Mouse (Mus musculus) fat pad, adult 2 months (tissue): ENCODE measurements around the gene Keap1.
A peak's percentile ranks its signal among the peaks of the same experiment; 100 is the strongest.
"Not testable (repeated sequence)": the region's sequence is repeated elsewhere in the genome, so short reads cannot be mapped to it uniquely, and the experiment has no call there.

Experiments used
- DNase-seq: peaks from one replicate; pipeline ENCODE4 v3.0.0-alpha.2; 2011; ENCODE audit warnings: low read depth, low spot score; ENCODE audit errors: extremely low read depth

Keap1 gene

DNA sequence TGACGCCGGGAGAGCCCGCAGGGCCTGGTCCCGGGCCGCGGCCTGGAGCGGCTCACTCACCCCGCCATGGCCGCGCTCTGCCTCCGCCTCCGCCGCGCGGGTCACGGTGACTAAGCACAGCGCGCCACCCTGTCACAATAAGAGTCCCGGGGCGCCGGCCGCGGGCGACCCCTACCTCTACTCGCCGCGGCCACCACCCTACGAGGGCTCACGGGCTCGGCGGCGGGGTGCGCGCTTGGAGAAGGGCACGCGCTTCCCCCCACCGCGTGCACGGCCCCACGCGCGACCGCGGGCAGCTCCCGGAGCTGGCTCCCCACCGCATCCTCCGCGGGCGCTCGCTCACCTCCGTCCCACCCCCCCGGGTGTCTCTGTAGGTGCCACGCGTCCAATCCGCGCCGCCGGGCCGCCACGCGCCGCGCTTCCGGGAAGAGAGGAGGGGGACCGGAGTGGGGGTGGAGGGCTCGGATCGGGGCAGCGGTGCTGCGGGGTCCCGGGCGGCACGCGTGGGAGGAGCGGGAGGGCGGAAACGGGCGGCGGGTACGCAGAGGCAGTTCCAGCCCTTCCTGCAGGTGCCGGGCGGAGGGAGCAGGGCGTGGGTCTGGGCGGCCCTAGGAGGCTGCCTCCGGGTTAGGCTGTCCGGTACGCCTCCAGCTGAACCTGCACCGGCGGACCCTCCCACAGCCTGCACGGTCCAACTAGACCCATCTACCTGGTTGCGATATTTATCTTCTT, at the start of gene Keap1:
Gene Keap1, minus strand, starts transcription at position 629 of the 732 bp plus-strand sequence.
- no peak for DNase-seq

- no peak for DNase-seq
Observed at GRCm38 (mm10) chr9:21288404-21289336, 49.5 kb upstream of the Keap1 start.

DNA sequence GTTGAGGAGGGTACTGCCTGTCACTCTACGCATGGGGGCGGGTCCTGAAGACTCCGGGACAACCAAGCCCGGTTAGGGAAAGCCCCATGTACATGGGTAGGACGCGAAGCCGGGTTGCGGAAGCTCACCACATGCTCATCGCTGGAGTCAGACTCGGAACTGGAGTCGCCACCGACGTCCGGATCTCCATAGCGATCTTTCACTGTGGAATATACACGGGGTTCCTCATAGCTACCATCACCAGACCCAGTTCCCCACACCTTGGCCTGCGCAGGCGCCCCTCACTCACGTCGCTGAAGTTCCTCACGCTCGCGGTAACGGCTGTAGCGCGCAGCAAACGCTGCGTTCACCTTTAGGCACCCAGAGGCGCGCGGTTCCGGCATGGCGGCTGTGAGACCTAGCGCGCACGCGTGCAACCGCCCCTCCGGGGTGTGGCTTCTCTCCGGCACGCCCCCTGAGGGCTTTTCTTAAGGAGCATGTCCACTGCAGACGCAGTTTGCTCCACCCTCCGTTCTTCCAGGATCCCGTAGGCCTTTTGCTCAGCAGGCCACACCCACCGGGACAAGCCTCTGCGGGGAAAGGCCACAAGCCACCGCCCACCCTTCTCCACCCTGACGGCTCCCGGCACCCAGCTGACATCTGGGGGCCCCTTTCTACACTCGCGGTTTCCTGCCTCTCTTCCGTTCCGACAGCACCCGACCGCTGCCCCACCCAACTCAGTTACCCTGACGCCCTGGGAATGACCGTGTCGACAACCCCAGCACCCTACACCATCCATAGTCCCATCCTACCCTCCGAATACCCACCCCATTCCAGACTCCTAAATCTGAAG, 48.6 kb upstream of the Keap1 start, which contains the start of gene Kri1:
Gene Kri1, minus strand, starts transcription at position 399 of the 832 bp plus-strand sequence.
- peak; percentile 83 for DNase-seq

GRCm38 (mm10) chr9:21286753-21287152, 47.6 kb upstream of the Keap1 start:
- DNase-seq = no peak

- DNase-seq = no peak
Observed at GRCm38 (mm10) chr9:21283994-21284393, 44.8 kb upstream of the Keap1 start.

DNA sequence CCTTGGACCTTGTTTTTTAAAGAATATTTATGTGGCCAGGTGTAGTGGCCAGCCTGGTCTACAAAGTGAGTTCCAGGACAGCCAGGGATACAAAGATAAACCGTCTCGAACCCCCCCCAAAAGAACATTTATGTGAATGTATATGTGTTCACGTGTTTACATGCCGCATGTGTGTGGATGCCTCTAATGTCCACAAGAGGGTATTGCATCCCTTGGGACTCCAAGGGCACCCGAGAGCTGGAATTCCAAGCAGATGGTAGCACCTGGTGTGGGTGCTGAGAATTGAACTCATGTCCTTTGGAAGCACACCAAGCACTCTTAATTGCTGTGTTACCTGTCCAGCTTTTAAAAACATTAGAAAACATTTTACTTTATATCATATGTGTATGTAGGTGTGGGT, 44.4 kb upstream of the Keap1 start:
- DNase-seq = no peak

GRCm38 (mm10) chr9:21277776-21278175, 38.6 kb upstream of the Keap1 start:
- DNase-seq = no peak

- DNase-seq = no peak
Observed at GRCm38 (mm10) chr9:21276307-21276706, 37.1 kb upstream of the Keap1 start.

- DNase-seq = no peak
Observed at GRCm38 (mm10) chr9:21275727-21276126, 36.6 kb upstream of the Keap1 start.

DNA sequence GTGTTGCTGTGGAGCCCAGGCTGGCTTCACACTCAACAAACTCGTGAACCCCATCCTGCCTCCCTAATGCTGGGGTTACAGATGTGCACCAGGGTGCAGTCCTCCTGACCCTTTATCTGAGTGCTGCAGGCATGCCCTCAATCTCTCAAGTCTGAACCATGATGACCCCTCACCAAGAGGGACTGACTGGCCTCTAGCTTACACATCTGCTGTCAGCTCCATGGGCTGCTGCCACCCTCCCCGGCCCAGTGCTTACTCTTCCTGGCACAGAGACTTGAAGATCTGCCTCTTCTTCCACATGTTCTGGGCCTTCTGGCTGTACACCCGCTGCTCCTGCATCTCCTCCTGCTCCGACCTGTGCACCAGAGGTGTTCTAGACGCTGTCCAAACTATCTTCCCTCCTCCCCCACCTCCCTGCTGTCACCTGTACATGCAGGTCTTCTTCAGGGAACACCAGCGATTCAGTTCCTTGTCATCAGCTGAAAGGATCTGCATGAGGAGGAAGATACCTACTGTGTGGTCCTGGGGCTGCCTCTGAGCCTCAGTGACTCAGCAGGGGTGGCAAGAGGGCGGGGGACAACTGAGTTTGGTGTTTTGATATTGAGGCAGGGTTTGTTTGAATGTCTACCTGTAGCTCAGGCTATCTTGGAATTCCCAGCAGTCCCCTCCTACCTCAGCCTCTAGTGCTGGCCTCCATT, 36.0 kb upstream of the Keap1 start:
- DNase-seq = no peak

- DNase-seq = no peak
Observed at GRCm38 (mm10) chr9:21274336-21274735, 35.2 kb upstream of the Keap1 start.

GRCm38 (mm10) chr9:21273520-21274228, 34.5 kb upstream of the Keap1 start:
- DNase-seq = no peak

- DNase-seq = no peak
Observed at GRCm38 (mm10) chr9:21273094-21273493, 33.9 kb upstream of the Keap1 start.

DNA sequence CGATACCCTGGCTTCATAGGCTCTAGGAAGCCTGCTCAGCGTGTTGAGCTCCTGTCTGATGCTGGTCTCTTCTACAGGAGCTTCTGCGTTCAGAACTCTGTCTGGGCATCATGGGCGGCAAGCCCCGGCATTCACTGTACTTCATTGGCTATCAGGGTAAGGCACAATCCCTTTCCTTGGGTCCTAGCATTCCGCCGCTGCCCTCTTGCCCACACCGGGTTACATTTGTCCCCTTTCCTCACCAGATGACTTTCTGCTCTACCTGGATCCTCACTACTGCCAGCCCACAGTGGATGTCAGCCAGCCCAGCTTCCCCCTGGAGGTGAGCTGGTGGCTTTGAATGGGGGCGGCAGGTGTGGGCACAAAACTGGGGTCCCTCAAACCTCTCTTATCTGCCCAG, 33.2 kb upstream of the Keap1 start:
- no peak for DNase-seq

DNA sequence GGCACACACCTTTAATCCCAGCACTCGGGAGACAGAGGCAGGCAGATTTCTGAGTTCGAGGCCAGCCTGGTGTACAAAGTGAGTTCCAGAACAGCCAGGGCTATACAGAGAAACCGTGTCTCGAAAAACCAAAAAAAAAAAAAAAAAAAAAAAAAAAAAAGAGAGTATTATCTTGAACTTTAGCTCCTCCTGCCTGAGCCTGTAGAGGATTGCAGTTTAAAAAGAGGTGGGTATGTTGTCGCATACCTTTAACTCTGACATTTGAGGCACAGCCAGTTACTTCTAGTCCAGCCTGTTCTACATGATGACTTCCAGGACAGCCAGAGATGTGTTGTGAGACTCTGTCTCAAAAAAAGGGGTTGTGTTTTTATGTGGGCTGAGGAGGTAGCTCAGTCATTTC, 30.4 kb upstream of the Keap1 start:
- DNase-seq = not testable (repeated sequence)

DNA sequence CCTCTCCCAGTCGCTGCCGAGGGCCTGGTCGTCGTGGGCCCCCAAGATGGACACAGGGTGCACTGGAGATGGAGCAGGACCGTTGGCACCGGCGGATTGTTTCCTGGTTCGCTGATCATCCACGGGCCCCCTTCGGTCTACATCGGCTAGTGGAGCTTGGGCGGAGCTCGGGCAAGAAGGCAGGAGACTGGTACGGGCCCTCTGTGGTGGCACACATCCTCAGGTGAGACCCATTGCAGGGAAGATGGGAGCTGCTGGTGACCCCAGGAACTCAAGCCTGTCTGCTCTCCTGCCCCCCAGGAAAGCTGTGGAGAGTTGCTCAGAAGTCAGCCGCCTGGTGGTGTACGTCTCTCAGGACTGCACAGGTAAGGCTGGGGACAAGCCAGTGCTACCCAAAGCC, 29.1 kb upstream of the Keap1 start:
- no peak for DNase-seq

GRCm38 (mm10) chr9:21266889-21267288, 27.7 kb upstream of the Keap1 start:
- DNase-seq = no peak

DNA sequence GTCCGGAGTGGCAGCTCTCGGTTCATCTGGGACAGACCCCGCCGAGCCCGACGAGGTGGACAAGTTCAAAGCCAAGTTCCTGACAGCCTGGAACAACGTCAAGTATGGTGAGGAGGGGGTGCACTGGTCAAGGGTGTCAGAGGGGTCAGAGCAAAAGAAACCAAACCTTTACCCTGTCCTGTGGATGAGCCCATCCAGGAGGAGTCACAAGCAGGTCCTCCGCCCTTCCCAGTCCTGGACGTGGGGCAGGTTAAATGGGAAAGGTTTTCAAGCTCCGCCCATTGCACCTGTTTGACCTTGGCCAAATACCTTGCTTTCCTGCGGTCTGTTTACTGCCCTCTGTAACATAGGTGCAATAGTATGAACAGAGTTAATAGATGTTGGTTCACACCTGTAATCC, 26.4 kb upstream of the Keap1 start:
- DNase-seq = no peak

DNA sequence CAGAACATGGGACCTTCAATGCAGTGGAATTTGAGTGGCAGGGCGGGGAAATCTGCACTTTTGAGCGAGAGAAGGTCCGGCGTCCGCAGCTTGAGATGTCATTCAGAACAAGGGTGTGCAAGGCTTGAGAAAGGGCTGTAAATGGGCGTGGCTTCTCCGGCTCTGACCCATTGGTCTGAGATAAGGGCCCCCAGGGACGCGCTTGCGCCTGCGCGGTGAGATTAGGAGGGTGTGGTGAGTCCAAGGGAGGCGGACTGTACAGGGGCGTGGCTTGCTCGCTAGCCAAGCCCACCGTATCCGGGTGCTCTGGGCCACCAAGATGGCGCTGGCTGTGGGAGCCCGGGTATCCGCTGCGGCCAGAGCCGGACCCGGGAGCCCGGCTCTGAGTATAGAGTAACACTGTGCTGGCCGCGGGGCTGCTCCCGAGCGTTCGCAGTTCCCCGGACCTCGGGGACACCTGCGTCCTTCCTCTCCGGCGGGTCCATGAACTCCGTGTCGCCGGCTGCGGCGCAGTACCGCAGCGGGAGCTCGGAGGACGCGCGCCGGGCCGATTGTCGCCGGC, 25.9 kb upstream of the Keap1 start, which contains the start of gene Atg4d:
Gene Atg4d, plus strand, starts transcription at position 294 of the 562 bp plus-strand sequence.
- peak; percentile 40 for DNase-seq
